Mouse (Mus musculus) heart, adult 2 months (tissue): ENCODE measurements around the gene Mcfd2.

ENCODE experiments used
- CTCF ChIP-seq: fragments of 200-600 bp; IDR thresholded peaks from 2 replicates; pipeline ENCODE4 v1.8.1; 2022; ENCODE audit warnings: antibody characterized with exemption, mild to moderate bottlenecking, moderate library complexity
- EP300 ChIP-seq: fragments of 200-500 bp; IDR thresholded peaks from 2 replicates; pipeline ENCODE4 v1.6.1; 2011; ENCODE audit warnings: low read depth, low read length, control low read depth; ENCODE audit not compliant: insufficient read depth
- POLR2A ChIP-seq: fragments of 200-500 bp; IDR thresholded peaks from 2 replicates; pipeline ENCODE4 v1.6.1; 2011; ENCODE audit warnings: mild to moderate bottlenecking, low read depth, low read length, control low read depth; ENCODE audit not compliant: insufficient read depth

DNA sequence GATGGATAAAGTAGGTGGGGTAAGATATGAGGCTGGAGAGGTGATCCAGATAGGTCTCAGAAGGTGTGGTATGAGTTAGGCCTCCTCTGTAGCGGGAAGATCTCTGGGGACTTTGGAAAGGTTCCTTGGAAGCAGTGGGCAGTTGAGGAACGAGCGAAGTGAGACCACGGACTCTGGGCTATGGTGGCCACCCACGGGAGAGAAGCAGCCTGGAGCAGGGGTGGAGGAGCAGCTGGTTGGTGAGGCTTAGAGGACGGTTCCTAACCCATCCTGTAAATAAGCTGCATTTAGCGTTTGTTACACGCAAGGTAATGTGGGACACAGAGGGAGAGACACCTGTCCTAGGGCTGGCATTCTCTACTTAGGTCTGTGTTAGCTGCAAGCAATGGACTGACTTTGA lies 39.3 kb upstream of the Mcfd2 start:
- no peak for TF ChIP-seq CTCF
- TF ChIP-seq POLR2A: no peak
- TF ChIP-seq EP300: no peak
